Mouse (Mus musculus): ENCODE measurements at regions not wholly inside any gene's neighbourhood (a gene's known extent, or its start where the extent isn't known, plus 50 kb on each side); places are given as distances from the start of the nearest gene placed in this dataset.

DNA sequence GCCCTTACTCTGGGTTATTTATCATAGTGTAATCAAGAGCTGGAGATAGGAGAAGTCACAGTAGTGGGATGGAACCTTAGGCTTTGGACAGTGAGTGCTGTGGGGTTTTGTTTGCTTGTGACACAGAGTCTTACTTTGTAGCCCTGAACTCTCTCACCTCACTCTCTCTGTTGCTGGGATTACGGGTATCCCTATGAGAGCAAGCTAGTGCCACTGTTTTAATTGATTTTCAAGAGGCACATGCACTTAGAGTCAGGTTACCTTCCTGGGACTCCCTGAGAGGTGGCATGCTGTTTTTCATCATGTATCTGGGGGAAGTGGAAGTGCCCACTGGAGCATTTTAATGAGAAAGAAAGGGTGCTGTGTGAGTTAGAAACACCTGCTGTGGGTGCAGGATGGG is 306.0 kb upstream of the Kazn start:
- H3K27ac ChIP-seq (ENCODE audit: insufficient read depth, low read depth), result no peak overlapping the region
- no peak overlapping the region for H3K9ac ChIP-seq (ENCODE audit: insufficient read depth, low read depth)
- TF ChIP-seq ZKSCAN1 (IDR thresholded peaks at IDR 0.05; ENCODE audit: borderline replicate concordance, low read depth, low read length), result no peak
- TF ChIP-seq JUND (conservative IDR thresholded peaks at IDR 0.05; ENCODE audit: low read depth, low read length), result no peak
- no peak for TF ChIP-seq NELFE (IDR thresholded peaks at IDR 0.05; ENCODE audit: low read depth, low read length)
- no peak for TF ChIP-seq ELF1 (IDR thresholded peaks at IDR 0.05; ENCODE audit: low read depth, low read length)
- TF ChIP-seq PAX5 (IDR thresholded peaks at IDR 0.05; ENCODE audit: low read length), result no peak
- no peak for TF ChIP-seq POLR2A (IDR thresholded peaks at IDR 0.05; ENCODE audit: low read depth, low read length)
- no peak for TF ChIP-seq ETS1 (conservative IDR thresholded peaks at IDR 0.05; ENCODE audit: low read depth, low read length)
- TF ChIP-seq NRF1 (IDR thresholded peaks at IDR 0.05; ENCODE audit: low read depth, low read length), result no peak
- no peak for TF ChIP-seq ZNF384 (IDR thresholded peaks at IDR 0.05; ENCODE audit: low read depth, low read length)
- no peak for TF ChIP-seq RCOR1 (conservative IDR thresholded peaks at IDR 0.05; ENCODE audit: low read depth, low read length)
- no peak for TF ChIP-seq EP300 (IDR thresholded peaks at IDR 0.05; ENCODE audit: low read length)
- no peak for TF ChIP-seq BHLHE40 (IDR thresholded peaks at IDR 0.05; ENCODE audit: low read depth, low read length)
- TF ChIP-seq TCF12 (IDR thresholded peaks at IDR 0.05; ENCODE audit: low read depth, low read length), result no peak
- no peaks in the 10 kb centered on the region for H3K27me3 ChIP-seq (replicated peaks)
- no peak overlapping the region for H3K4me2 ChIP-seq (ENCODE audit: insufficient read depth, low read depth, poor library complexity, severe bottlenecking)
- H3K4me3 ChIP-seq (replicated peaks in 1 of 3; ENCODE audit: low read depth in 2 of 3, low read length in 2 of 3, poor library complexity in 1 of 3), result no peak overlapping the region
- no peaks in the 10 kb centered on the region for H3K4me1 ChIP-seq (ENCODE audit: control insufficient read depth in 1 of 2, insufficient read depth in 2 of 2)
- H3K9me3 ChIP-seq (replicated peaks; ENCODE audit: low read length), result peaks cover 83% of the 10 kb centered on the region
- in situ Hi-C loops (cut with MboI; ENCODE audit: low pct_ligation_motif_present, low pct_unique_long_range_greater_than_20kb, low sequenced_read_pairs) (no loop called here), dilution Hi-C loops (cut with MboI; ENCODE audit: extremely low pct_ligation_motif_present, extremely low pct_unique_long_range_greater_than_20kb, low sequenced_read_pairs) (no loop called here)
- H3K36me3 ChIP-seq (replicated peaks in 1 of 2; ENCODE audit: control insufficient read depth in 1 of 2, insufficient read depth in 1 of 2, low read length in 1 of 2), result no peaks in the 10 kb centered on the region
- H3K79me2 ChIP-seq (replicated peaks; ENCODE audit: control insufficient read depth, extremely low read depth, insufficient read depth, poor library complexity, severe bottlenecking), result no peaks in the 10 kb centered on the region; the same call in 1 of the 2 replicates
- DNase-seq (ENCODE audit: extremely low read depth), result no peak

DNA sequence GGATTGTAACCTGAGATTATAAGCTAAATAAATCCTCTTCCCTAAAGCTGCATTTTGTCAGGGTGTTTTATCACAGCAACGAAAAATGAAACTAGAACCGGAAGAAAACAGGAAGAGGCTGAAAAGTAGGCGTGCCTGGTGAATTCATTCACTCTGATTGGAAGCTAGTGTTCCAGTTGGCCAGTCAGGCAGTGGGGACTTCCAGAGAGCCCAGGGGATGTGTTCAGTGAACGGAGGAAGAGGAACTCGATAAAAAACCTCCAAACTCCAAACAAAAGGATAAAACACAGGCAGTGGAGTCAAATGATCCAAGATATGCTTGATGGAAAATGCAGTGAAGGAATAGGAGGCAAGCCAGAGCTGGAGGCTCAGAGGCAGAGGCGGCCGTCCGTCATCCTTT is 305.5 kb upstream of the Kazn start:
- no peak for TF ChIP-seq CTCF (conservative IDR thresholded peaks at IDR 0.05 in 1 of 2, IDR thresholded peaks at IDR 0.05 in 1 of 2; ENCODE audit: low read depth in 2 of 2, low read length in 2 of 2)
- no peak for TF ChIP-seq JUND (conservative IDR thresholded peaks at IDR 0.05; ENCODE audit: low read depth, low read length)
- TF ChIP-seq BHLHE40 (IDR thresholded peaks at IDR 0.05; ENCODE audit: low read depth, low read length), result no peak
- no peak for TF ChIP-seq MAX (IDR thresholded peaks at IDR 0.05; ENCODE audit: low read length)
- TF ChIP-seq MEF2A (IDR thresholded peaks at IDR 0.05; ENCODE audit: borderline replicate concordance, low read depth, low read length), result no peak
- TF ChIP-seq PAX5 (IDR thresholded peaks at IDR 0.05; ENCODE audit: low read length), result no peak
- TF ChIP-seq JUN (IDR thresholded peaks at IDR 0.05; ENCODE audit: insufficient read depth, low read depth, low read length), result no peak
- TF ChIP-seq KAT2A (IDR thresholded peaks at IDR 0.05; ENCODE audit: insufficient replicate concordance, low read length), result no peak
- TF ChIP-seq ZC3H11A (IDR thresholded peaks at IDR 0.05; ENCODE audit: low read depth, low read length), result no peak
- Histone ChIP-seq H3K4me2 (ENCODE audit: insufficient read depth, low read depth, poor library complexity, severe bottlenecking) (no peak overlapping the region), H3K9me3 (replicated peaks; ENCODE audit: low read length) (peaks cover 82% of the 10 kb centered on the region), H3K79me2 (replicated peaks; ENCODE audit: control insufficient read depth, extremely low read depth, insufficient read depth, poor library complexity, severe bottlenecking) (no peaks in the 10 kb centered on the region; the same call in 1 of the 2 replicates), H3K27ac (ENCODE audit: insufficient read depth, low read depth) (no peak overlapping the region), H3K27me3 (replicated peaks) (no peaks in the 10 kb centered on the region), H3K36me3 (replicated peaks in 1 of 2; ENCODE audit: control insufficient read depth in 1 of 2, insufficient read depth in 1 of 2, low read length in 1 of 2) (no peaks in the 10 kb centered on the region), H3K4me1 (ENCODE audit: control insufficient read depth in 1 of 2, insufficient read depth in 2 of 2) (no peaks in the 10 kb centered on the region), H3K9ac (ENCODE audit: insufficient read depth, low read depth) (no peak overlapping the region), H3K4me3 (replicated peaks in 1 of 3; ENCODE audit: low read depth in 2 of 3, low read length in 2 of 3, poor library complexity in 1 of 3) (no peak overlapping the region)
- no peak for DNase-seq (ENCODE audit: extremely low read depth)
- dilution Hi-C loops (cut with MboI; ENCODE audit: extremely low pct_ligation_motif_present, extremely low pct_unique_long_range_greater_than_20kb, low sequenced_read_pairs) (no loop called here), in situ Hi-C loops (cut with MboI; ENCODE audit: low pct_ligation_motif_present, low pct_unique_long_range_greater_than_20kb, low sequenced_read_pairs) (no loop called here)

Data from CH12.LX (cell line).